Mouse (Mus musculus) spleen, adult 2 months (tissue): ENCODE measurements at regions not wholly inside any gene's neighbourhood (a gene's known extent, or its start where the extent isn't known, plus 50 kb on each side); places are given as distances from the start of the nearest gene placed in this dataset.

Experiments
- DNase-seq, 2 experiments: peaks; one replicate each; pipeline versions ENCODE4 v3.0.0 to v3.0.0-alpha.2; 2012 to 2021; ENCODE audit warnings: low spot score in 2 of 2, low read depth in 1 of 2
- H3K27ac ChIP-seq: fragments of 200-500 bp; 2 replicates; pipeline ENCODE4 v1.5.1; 2012; ENCODE audit warnings: low read length, inconsistent platforms; ENCODE audit not compliant: insufficient read depth
- H3K27me3 ChIP-seq: fragments of 200-500 bp; 2 replicates; pipeline ENCODE4 v1.6.1; 2012; ENCODE audit warnings: mild to moderate bottlenecking, moderate library complexity, low read length, inconsistent platforms; ENCODE audit not compliant: control insufficient read depth, insufficient read depth
- H3K36me3 ChIP-seq: fragments of 200-500 bp; 2 replicates; pipeline ENCODE4 v1.6.1; 2012; ENCODE audit warnings: mild to moderate bottlenecking, low read length, inconsistent platforms; ENCODE audit not compliant: control insufficient read depth, insufficient read depth
- H3K4me1 ChIP-seq: fragments of 200-500 bp; 2 replicates; pipeline ENCODE4 v1.6.1; 2011; ENCODE audit warnings: inconsistent platforms; ENCODE audit not compliant: control insufficient read depth, insufficient read depth, insufficient read length
- H3K4me3 ChIP-seq: fragments of 200-500 bp; 2 replicates; pipeline ENCODE4 v1.5.1; 2011; ENCODE audit warnings: mild to moderate bottlenecking, inconsistent platforms; ENCODE audit not compliant: insufficient read depth, insufficient read length; ENCODE audit errors: extremely low read depth
- CTCF ChIP-seq: fragments of 200-500 bp; IDR thresholded peaks from 2 replicates; pipeline ENCODE4 v1.5.1; 2011; ENCODE audit warnings: mild to moderate bottlenecking, inconsistent platforms; ENCODE audit not compliant: insufficient read depth, insufficient read length, insufficient replicate concordance; ENCODE audit errors: extremely low read depth
- POLR2A ChIP-seq: fragments of 200-500 bp; IDR thresholded peaks from 2 replicates; pipeline ENCODE4 v1.6.1; 2011; ENCODE audit warnings: low read depth, low read length, inconsistent platforms
- WGBS: fragments of 180-500 bp; shearing (Covaris S2); methylation state at CpG from one replicate; pipeline ENCODE4 v1.1.7; 2018; 5-methylcytosine and 5-hydroxymethylcytosine counted together

DNA sequence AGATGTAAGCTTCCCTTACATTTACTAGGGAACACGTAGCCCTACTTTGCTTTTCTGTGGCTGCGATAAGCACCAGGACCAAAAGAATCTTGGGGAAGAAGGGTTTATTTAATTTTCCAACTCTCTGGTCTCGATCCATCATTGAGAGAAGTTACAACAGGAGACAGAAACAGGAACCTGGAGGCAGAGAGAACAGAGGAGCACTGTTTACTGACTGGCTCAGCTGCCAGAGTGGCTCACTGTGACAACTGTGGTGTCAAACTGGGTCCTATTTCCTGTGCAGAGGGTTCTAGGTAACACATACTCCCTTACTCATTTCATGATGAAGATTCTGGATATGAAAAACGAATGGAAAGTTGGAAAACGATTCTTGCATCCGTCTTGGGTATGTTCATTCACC lies 125.7 kb upstream of the Meis1 start:
- no peak for TF ChIP-seq CTCF
- no peak for TF ChIP-seq POLR2A
- DNase-seq: no peak
- WGBS: 76% methylated on average over 6 of the region's 6 CpGs
- no peak overlapping the region for H3K27ac ChIP-seq
- no peak overlapping the region for H3K4me3 ChIP-seq
- H3K4me1 ChIP-seq: no peaks in the 10 kb centered on the region
- no peaks in the 10 kb centered on the region for H3K36me3 ChIP-seq
- H3K27me3 ChIP-seq: no peaks in the 10 kb centered on the region

DNA sequence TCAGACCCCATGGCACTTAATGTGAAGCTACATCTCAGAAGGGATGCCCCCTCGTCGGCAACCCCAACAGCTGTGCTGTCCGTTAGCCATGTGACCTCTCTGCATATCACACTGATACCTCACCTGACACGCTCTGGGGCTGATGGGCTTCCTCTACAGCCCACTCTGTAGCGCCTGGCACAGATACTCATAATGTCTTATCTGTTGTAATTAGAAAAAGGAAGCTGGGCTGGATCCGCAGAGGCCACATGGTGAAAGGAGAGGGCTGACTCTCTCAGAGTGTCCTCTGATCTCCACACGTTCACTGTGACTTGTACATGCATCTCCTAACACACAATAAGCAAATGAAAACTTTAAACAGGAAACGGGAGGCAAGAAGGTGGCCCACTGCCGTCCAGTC lies 126.5 kb upstream of the Meis1 start:
- Histone ChIP-seq H3K27me3 (no peaks in the 10 kb centered on the region), H3K4me1 (no peaks in the 10 kb centered on the region), H3K36me3 (no peaks in the 10 kb centered on the region), H3K4me3 (no peak overlapping the region), H3K27ac (no peak overlapping the region)
- TF ChIP-seq CTCF: no peak
- TF ChIP-seq POLR2A: no peak
- DNase-seq: no peak
- WGBS: 77% methylated on average over 9 of the region's 9 CpGs

DNA sequence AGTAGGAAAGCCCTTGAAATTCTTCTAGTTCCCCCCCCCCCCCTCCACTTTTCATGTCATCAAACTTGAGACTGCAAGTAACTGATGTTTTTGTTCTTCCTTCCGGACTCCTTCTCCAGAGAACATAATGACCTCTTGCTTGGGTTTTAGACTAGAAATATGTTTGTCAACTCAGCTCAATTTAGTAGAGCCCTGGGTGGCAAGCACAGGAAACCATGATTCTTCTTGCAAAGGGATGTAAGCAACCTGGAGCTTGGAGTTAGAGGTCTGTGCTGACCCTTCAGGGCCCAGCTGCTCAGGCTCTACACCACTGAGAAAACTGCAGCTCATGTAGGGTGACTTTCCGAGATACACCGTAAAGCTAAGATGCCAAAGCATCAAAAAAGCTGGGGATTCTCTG lies 127.2 kb upstream of the Meis1 start:
- no peaks in the 10 kb centered on the region for H3K36me3 ChIP-seq
- H3K27ac ChIP-seq: no peak overlapping the region
- TF ChIP-seq CTCF: no peak
- no peak for TF ChIP-seq POLR2A
- WGBS: 86% methylated on average over 3 of the region's 3 CpGs
- H3K4me1 ChIP-seq: no peaks in the 10 kb centered on the region
- DNase-seq: no peak
- H3K4me3 ChIP-seq: no peak overlapping the region
- H3K27me3 ChIP-seq: no peaks in the 10 kb centered on the region

DNA sequence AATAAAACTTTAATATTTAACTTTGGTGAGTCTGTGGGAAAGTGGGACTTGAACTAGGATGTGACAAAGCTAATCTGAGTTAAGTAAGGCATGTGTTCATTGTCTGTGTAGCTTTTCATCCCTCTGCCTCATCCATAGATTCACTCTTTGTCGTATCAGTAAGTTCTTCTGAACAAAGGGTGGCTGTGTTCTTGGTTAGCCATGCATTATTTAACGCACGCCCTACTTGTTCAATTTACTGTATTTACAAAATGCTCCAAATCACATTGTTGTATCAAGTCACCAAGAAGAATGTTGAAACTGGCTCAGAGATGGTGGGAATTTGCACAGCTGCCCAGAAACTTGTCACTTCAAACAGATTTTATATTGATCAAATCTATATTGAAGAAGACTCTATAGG lies 132.2 kb upstream of the Meis1 start:
- no peak for DNase-seq
- 88% methylated on average over 3 of the region's 3 CpGs for WGBS

DNA sequence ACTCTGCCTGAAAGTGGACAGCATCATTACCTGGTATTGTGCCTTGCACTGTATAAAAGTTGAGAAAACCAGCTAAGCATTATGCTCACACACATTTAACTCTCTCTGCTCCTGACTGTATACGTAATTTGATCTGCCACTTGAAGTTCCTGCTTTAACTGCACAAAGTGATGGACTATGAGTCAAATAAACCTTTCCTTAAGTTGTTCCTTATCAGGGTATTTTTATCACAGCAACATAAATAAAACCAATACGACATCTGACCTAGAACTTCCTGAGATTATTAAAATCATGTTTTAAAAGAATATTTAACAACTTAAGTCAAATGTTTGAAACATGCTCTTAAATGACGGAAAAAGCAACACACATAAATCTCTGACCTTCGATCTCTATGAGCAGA lies 134.9 kb upstream of the Meis1 start:
- Histone ChIP-seq H3K4me3 (no peak overlapping the region), H3K27me3 (no peaks in the 10 kb centered on the region), H3K36me3 (no peaks in the 10 kb centered on the region), H3K27ac (no peak overlapping the region), H3K4me1 (no peaks in the 10 kb centered on the region)
- WGBS: 87% methylated on average over 4 of the region's 4 CpGs
- TF ChIP-seq POLR2A: no peak
- no peak for TF ChIP-seq CTCF
- no peak for DNase-seq

More for the DNA sequence above, 132.2 kb upstream of the Meis1 start:
- Histone ChIP-seq H3K27ac (no peak overlapping the region), H3K36me3 (no peaks in the 10 kb centered on the region), H3K4me1 (no peaks in the 10 kb centered on the region), H3K4me3 (no peak overlapping the region), H3K27me3 (no peaks in the 10 kb centered on the region)
- TF ChIP-seq CTCF (no peak), POLR2A (no peak)

DNA sequence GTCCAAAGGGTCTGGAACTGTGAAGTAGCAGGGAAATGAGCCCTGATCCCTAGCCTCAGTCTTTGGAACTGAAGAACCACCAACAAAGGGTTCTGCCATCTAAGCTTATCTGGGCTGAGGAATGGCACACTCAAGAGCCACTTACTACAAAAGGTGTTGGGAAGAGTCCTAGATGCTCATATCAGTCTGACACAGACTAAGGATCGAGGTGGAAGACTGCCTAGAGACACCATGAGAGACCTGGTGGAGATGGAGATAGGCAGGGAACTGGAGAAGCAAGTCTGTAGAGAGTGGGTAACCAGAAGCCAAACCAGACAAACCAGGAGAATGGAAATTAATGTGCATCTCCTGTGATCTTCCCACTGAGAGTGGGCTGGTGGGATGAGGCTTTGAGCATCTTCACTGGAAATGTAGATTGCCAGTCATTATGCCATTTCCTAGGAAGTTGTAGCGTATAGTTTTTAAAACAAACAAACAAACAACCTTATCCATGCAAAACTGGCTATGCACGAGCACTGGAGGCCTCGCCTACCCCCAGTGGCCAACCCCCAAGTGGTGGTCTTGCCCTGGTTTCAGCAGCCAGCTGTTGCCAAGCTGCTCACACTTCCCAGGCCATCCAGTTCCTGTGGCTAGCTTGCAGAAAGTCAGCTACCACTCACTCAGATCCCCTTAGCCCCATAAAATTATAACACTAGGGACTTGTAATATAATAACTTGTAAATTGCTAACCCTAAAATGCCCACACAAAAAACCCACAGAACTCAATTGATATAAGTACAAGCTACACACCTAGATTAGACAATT lies 136.2 kb upstream of the Meis1 start:
- H3K4me1 ChIP-seq: no peaks in the 10 kb centered on the region
- H3K27me3 ChIP-seq: no peaks in the 10 kb centered on the region
- TF ChIP-seq POLR2A: no peak
- TF ChIP-seq CTCF: no peak
- H3K27ac ChIP-seq: no peak overlapping the region
- H3K36me3 ChIP-seq: no peaks in the 10 kb centered on the region
- no peak overlapping the region for H3K4me3 ChIP-seq
- no peak for DNase-seq
- 80% methylated on average over 4 of the region's 4 CpGs for WGBS

DNA sequence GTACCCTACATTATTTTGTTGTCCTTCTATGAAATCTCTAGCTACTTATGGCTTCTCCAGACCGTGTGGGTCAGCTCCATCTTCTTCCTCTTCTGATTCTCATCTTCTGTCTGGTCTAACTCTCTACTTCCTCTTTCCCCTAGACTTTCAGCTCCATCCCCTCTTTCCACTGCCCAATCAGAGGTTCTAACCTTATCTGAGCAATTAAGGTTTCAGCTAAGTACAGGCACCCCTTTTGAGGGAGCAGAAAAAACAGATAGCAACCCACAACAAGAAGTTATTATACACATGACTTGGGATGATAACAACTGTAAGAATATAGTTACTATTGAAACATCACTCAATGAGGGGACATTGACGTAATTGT lies 136.8 kb upstream of the Meis1 start:
- no peaks in the 10 kb centered on the region for H3K4me1 ChIP-seq
- TF ChIP-seq CTCF: no peak
- no peak for TF ChIP-seq POLR2A
- 45% methylated on average over 2 of the region's 2 CpGs for WGBS
- H3K27ac ChIP-seq: no peak overlapping the region
- no peak overlapping the region for H3K4me3 ChIP-seq
- no peak for DNase-seq
- H3K36me3 ChIP-seq: no peaks in the 10 kb centered on the region
- H3K27me3 ChIP-seq: no peaks in the 10 kb centered on the region
